Mouse (Mus musculus) liver, adult (tissue): ENCODE measurements around the gene Sdsl.
A peak's percentile ranks its signal among the peaks of the same experiment; 100 is the strongest.

Experiments
- GATA4 ChIP-seq: IDR thresholded peaks from 2 replicates; pipeline ENCODE4 v1.6.1; 2014; ENCODE audit warnings: mild to moderate bottlenecking, low read length; ENCODE audit not compliant: insufficient replicate concordance

The Sdsl gene

GRCm38 (mm10) chr5:120472770-120473169 is at the start of gene Sdsl:
TSS of gene Sdsl (minus strand) at chr5:120472810.
- peak; percentile 65; the same call in 1 of the 2 replicates for TF ChIP-seq GATA4

- TF ChIP-seq GATA4: no peak
Measured at GRCm38 (mm10) chr5:120517552-120517951, 44.9 kb upstream of the Sdsl start.

GRCm38 (mm10) chr5:120516221-120516984 is 43.8 kb upstream of the Sdsl start:
- no peak for TF ChIP-seq GATA4

GRCm38 (mm10) chr5:120515451-120515850 is 42.8 kb upstream of the Sdsl start:
- no peak for TF ChIP-seq GATA4

- no peak for TF ChIP-seq GATA4
Measured at GRCm38 (mm10) chr5:120514754-120515153, 42.1 kb upstream of the Sdsl start.

- peak; percentile 71; the same call in 1 of the 2 replicates for TF ChIP-seq GATA4
Measured at GRCm38 (mm10) chr5:120514031-120514677, 41.5 kb upstream of the Sdsl start.

GRCm38 (mm10) chr5:120512911-120513555 is 40.4 kb upstream of the Sdsl start:
- no peak for TF ChIP-seq GATA4

- no peak for TF ChIP-seq GATA4
Measured at GRCm38 (mm10) chr5:120511643-120512220, 39.1 kb upstream of the Sdsl start.

- TF ChIP-seq GATA4: no peak
Measured at GRCm38 (mm10) chr5:120510982-120511642, 38.5 kb upstream of the Sdsl start, which contains the start of gene Slc8b1. TSS of gene Slc8b1 (plus strand) at chr5:120511168.

GRCm38 (mm10) chr5:120507311-120507710 is 34.7 kb upstream of the Sdsl start:
- no peak for TF ChIP-seq GATA4

GRCm38 (mm10) chr5:120506490-120506889 is 33.9 kb upstream of the Sdsl start:
- TF ChIP-seq GATA4: no peak

GRCm38 (mm10) chr5:120505781-120506180 is 33.2 kb upstream of the Sdsl start:
- TF ChIP-seq GATA4: no peak

- no peak for TF ChIP-seq GATA4
Measured at GRCm38 (mm10) chr5:120505368-120505767, 32.8 kb upstream of the Sdsl start.

GRCm38 (mm10) chr5:120503144-120503795 is 30.7 kb upstream of the Sdsl start, which contains the start of gene Plbd2:
TSS of gene Plbd2 (minus strand) at chr5:120503625.
- TF ChIP-seq GATA4: no peak
